Mouse (Mus musculus): ENCODE results near the gene 1700001K19Rik.

DNA sequence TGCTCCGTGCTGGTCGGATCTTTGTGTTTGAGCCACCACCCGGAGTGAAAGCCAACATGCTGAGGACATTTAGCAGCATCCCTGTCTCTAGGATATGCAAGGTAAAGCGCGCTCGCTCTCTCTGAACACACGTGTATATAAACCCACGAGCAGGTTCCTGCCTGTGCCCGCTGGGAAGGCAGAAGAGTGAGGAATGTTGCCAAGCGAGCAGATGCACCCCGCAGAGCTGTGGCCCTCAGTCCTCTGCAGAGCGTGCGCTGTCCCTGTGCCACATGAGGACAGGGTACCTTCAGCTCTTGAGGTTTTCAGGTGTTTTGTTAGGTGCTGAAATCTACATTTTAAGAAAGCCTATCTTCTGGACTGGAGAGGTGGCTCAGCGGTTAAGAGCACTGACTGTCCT lies 20.7 kb downstream of the 1700001K19Rik start:
- TF ChIP-seq POLR2A (IDR thresholded peaks at IDR 0.05; ENCODE audit: low read depth, low read length) (no peak), CTCF (IDR thresholded peaks at IDR 0.05; ENCODE audit: extremely low read depth, insufficient read length, insufficient replicate concordance, low read depth, low read length) (no peak)
